Mouse (Mus musculus) hindbrain, embryonic 14.5 days (tissue): Measurements from ENCODE around the gene Hdhd3. TPM values are rescaled to one million over a fixed set of nuclear protein-coding genes. Genes with fewer than 3 reads are reported as not detected.
"Not testable (repeated sequence)": the region's sequence is repeated elsewhere in the genome, so short reads cannot be mapped to it uniquely, and the experiment has no call there.

Experiments
- ATAC-seq: fragments of 200-750 bp; cut with Nextera tagmentation; 2 replicates; pipeline ENCODE4 v1.8.0; 2017; ENCODE audit warnings: moderate number of reproducible peaks, mild to moderate bottlenecking, moderate TSS enrichment, moderate library complexity; ENCODE audit not compliant: low FRiP score
- DNase-seq: peaks from one replicate; pipeline ENCODE4 v3.0.0-alpha.2; 2015; ENCODE audit warnings: low spot score
- H3K27ac ChIP-seq: fragments of 300-500 bp; sonication (generic); 2 replicates; pipeline ENCODE4 v1.5.1; 2014; ENCODE audit warnings: mild to moderate bottlenecking, moderate library complexity
- H3K27me3 ChIP-seq: fragments of 300-500 bp; sonication (generic); 2 replicates; pipeline ENCODE4 v1.6.1; 2014; ENCODE audit warnings: mild to moderate bottlenecking, low read length, mixed read lengths; ENCODE audit not compliant: control insufficient read depth, insufficient read depth
- H3K36me3 ChIP-seq: fragments of 300-500 bp; sonication (generic); replicated peaks from 2 replicates; pipeline ENCODE4 v1.6.1; 2014; ENCODE audit not compliant: control insufficient read depth, insufficient read depth
- H3K4me1 ChIP-seq: fragments of 300-500 bp; sonication (generic); replicated peaks from 2 replicates; pipeline ENCODE4 v1.6.1; 2014; ENCODE audit warnings: antibody characterized with exemption, low read length, mixed read lengths; ENCODE audit not compliant: control insufficient read depth, insufficient read depth
- H3K4me2 ChIP-seq: fragments of 300-500 bp; sonication (generic); replicated peaks from 2 replicates; pipeline ENCODE4 v1.6.1; 2014; ENCODE audit warnings: mild to moderate bottlenecking, moderate library complexity
- H3K4me3 ChIP-seq: fragments of 300-500 bp; sonication (generic); replicated peaks from 2 replicates; pipeline ENCODE4 v1.5.1; 2014; ENCODE audit warnings: mild to moderate bottlenecking, low read length
- H3K9ac ChIP-seq: fragments of 300-500 bp; sonication (generic); 2 replicates; pipeline ENCODE4 v1.6.1; 2014
- H3K9me3 ChIP-seq: fragments of 300-500 bp; sonication (generic); 2 replicates; pipeline ENCODE4 v1.6.1; 2016; ENCODE audit warnings: low read length; ENCODE audit not compliant: control insufficient read depth
- WGBS: fragments of 180-500 bp; shearing (Covaris S2); extraction: QIAGEN DNeasy Blood & Tissue Kit; methylation state at CpG from one replicate; pipeline ENCODE4 v1.1.7; 2014; 5-methylcytosine and 5-hydroxymethylcytosine counted together
- polyA plus RNA-seq: library from polyadenylated mRNA; unstranded; fragments of >200 nt; fragmentation: Nextera tagmentation; extraction: Ambion mirVana; gene quantifications from 2 replicates; pipeline ENCODE4 v1.2.1, GENCODE M21; 2014

Gene Hdhd3
- polyA plus RNA-seq, 1 experiment from 2014 or later: 13.3 TPM

DNA sequence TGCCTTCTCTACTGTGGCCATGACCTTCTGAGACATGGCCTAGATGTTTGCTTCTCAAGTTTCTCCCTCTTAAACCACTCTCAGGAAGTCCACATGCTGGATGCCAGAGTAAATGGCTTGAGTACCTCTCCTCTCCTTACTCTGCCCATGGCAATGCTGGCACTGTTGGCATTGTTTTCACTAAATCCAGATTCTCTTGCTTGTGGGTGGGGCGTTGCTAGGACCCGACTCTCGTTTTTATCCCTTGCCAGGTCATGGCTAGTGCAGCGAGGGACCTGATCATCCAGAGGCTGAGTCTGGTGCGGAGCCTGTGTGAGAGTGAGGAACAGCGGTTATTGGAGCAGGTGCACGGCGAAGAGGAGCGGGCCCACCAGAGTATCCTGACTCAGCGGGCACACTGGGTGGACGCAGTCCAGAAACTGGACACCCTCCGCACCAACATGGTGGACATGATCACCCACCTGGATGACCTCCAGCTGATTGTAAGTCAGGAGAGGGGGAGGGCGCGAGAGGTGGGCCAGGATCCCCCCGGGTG lies 17.0 kb downstream of the Hdhd3 start:
- H3K4me1 ChIP-seq: no peaks in the 10 kb centered on the region
- WGBS: 92% methylated on average over 15 of the region's 15 CpGs
- no peaks in the 10 kb centered on the region for H3K9me3 ChIP-seq
- H3K9ac ChIP-seq: no peak overlapping the region
- H3K36me3 ChIP-seq: no peaks in the 10 kb centered on the region
- H3K4me3 ChIP-seq: no peak overlapping the region
- H3K27me3 ChIP-seq: 0 out of 2 replicates have a peak, but pooled peaks cover 5% of the 10 kb centered on the region
- ATAC-seq: no peak
- H3K4me2 ChIP-seq: no peak overlapping the region
- H3K27ac ChIP-seq: no peak overlapping the region
- no peak for DNase-seq

DNA sequence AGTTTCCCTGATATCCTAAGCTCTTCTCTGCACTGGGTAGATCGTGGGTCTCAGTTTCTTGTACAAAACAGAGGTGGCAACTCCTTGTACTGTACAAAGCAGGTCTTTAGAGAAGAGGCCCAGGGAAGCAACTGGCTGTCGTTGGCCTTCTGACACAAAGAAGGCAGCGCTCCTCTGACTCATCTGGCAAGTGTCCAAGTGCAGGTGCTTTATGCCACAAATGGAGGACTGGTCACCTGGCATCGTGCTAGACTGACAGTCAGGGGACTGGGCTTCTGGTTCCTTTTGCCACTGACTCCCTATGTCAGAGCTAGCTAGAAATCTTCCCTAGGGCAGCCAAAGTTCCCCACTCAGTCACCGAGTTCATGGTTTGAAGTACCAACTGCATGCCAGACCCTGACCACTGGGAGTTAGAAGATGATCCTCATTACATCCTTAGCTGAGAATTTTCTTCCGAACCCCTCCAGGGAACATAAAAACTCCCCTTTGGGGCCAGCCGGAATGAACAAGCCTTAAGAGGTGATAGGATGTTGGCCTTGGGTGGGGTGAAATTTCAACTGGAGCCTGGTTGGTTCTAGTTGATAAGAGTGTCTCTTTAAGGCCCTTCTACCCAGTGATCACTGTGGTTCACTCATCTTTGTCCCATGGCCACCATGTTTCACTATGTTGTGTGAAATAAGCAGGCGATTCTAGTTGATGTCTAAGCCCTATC lies 17.7 kb downstream of the Hdhd3 start:
- no peaks in the 10 kb centered on the region for H3K9me3 ChIP-seq
- H3K4me1 ChIP-seq: no peaks in the 10 kb centered on the region
- H3K4me2 ChIP-seq: no peak overlapping the region
- no peak overlapping the region for H3K4me3 ChIP-seq
- no peak overlapping the region for H3K9ac ChIP-seq
- 0 out of 2 replicates have a peak, but pooled peaks cover 5% of the 10 kb centered on the region for H3K27me3 ChIP-seq
- no peaks in the 10 kb centered on the region for H3K36me3 ChIP-seq
- no peak for ATAC-seq
- H3K27ac ChIP-seq: no peak overlapping the region
- WGBS: 89% methylated on average over 8 of the region's 8 CpGs
- DNase-seq: no peak

DNA sequence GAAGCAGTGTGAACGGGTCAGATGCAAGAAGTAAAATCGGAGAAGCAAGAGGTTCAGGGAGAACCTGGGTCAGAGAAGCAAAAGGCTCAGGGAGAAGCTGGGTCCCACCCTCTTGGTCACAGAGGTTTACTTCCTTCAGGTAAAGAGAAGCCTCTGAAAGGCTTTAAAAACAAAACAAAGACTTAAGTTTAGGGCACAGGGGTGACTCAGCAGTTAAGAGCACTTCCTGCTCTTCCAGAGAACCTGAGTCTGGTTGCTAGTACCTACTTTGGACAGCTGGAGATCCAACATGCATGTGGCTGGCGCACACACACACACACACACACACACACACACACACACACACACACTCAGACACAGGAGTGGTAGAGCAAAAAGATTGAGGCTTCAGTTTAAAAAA lies 18.3 kb downstream of the Hdhd3 start:
- Histone ChIP-seq H3K27me3 (peaks cover 9% of the 10 kb centered on the region; the same call in 1 of the 2 replicates), H3K4me3 (no peak overlapping the region), H3K4me1 (0 out of 2 replicates have a peak, but pooled peaks cover 3% of the 10 kb centered on the region), H3K4me2 (no peak overlapping the region), H3K9me3 (no peaks in the 10 kb centered on the region), H3K36me3 (no peaks in the 10 kb centered on the region), H3K27ac (no peak overlapping the region), H3K9ac (no peak overlapping the region)
- DNase-seq: no peak
- WGBS: 85% methylated on average over 3 of the region's 3 CpGs
- ATAC-seq: no peak

DNA sequence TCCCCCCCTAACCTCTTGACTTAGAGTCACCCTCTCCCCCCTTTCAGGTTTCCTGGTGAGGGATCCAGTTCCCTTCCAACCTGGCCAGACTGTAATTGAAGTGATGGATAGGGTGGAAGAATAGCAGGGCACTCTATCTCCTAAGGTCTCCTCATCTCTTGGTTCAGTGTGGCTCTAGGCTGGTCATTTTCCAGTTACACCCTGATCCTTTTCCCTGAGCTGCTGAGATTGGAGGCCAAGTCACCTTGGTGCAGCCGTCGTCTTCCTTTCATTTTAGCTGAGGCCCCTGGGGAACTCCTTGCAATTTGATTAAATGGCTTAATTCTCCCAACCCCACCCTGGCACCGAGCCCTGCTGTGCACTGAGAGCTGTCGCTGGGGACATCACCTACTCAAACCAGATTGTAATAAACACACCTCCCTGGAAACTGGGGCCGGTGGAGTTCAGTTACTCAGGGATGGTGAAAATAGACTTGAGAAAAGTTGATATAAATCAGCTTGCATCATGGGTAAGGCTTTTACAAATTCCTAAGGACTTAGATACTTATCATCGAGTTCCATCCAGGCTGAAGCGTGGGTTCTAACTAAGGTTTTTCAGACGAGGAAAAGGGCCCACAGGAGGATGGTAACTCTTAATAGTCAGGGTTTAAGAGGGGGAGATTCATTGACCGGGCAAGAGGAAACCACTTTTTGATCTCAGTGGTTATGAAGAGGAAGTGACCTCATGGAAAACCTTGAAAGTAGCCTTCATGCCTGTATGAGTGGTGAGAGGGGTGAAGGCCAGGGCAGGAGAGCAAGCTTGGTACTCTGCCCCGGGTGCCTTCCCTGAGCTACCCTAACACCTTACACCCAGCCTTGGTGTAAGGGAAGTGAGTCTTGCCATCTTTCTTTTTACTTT lies 22.3 kb downstream of the Hdhd3 start:
- Histone ChIP-seq H3K27ac (no peak overlapping the region), H3K4me1 (0 out of 2 replicates have a peak, but pooled peaks cover 9% of the 10 kb centered on the region), H3K4me3 (no peak overlapping the region), H3K9me3 (no peaks in the 10 kb centered on the region), H3K4me2 (no peak overlapping the region), H3K27me3 (peaks cover 33% of the 10 kb centered on the region), H3K36me3 (no peaks in the 10 kb centered on the region), H3K9ac (no peak overlapping the region)
- 49% methylated on average over 10 of the region's 10 CpGs for WGBS
- DNase-seq: no peak
- ATAC-seq: 0 out of 2 replicates have a peak, but pooled peaks have one; percentile 10

DNA sequence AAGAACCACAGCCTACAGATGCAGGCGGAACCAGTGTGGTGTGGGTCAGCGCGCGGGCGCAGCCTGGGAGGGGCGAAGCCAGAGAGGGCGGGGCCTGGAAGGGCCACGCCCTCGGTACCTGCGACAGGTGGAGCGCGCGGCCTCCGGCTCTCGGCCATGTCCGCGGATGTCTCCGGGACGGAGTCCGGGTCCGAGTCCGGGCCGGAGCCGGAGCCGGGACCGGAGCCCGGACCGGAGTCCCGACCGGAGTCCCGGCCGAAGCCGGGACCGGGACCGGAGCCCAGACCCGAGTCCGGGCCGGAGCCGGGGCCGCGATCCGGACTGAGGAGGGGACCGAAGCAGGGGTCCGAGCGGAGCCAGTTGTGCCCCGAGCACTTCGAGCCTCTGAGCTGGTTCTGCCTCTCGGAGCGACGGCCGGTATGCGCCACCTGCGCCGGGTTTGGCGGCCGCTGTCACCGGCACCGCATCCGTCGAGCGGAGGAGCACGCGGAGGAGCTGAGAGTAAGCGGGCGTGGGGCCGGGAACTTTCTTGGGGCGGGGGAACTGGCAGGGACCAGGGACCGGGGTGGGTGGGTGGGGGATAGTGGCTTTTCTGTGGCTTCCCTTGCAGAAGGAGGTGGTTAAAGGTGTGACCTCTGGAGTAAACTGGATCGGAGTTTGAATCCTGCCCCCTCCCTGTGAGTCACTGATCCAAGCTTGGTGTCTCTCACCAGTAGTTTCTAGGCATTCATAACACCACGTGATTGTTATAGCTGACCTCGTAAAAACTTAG lies 23.1 kb downstream of the Hdhd3 start, which contains the start of gene Bspry:
TSS of gene Bspry (plus strand) at position 117 of the 772 bp plus-strand sequence.
- WGBS: 2% methylated on average over 68 of the region's 71 CpGs
- H3K36me3 ChIP-seq: no peaks in the 10 kb centered on the region
- no peak within 1 kb of the TSS for H3K9ac ChIP-seq
- ATAC-seq (peak; percentile 81; the same call in 1 of the 2 replicates), DNase-seq (no peak)
- peak within 1 kb of the TSS; percentile 60 for H3K4me2 ChIP-seq
- no peaks in the 10 kb centered on the region for H3K9me3 ChIP-seq
- peak within 1 kb of the TSS; percentile 36 for H3K4me3 ChIP-seq
- H3K27me3 ChIP-seq: peaks cover 33% of the 10 kb centered on the region
- H3K4me1 ChIP-seq: 0 out of 2 replicates have a peak, but pooled peaks cover 9% of the 10 kb centered on the region
- H3K27ac ChIP-seq: no peak within 1 kb of the TSS

DNA sequence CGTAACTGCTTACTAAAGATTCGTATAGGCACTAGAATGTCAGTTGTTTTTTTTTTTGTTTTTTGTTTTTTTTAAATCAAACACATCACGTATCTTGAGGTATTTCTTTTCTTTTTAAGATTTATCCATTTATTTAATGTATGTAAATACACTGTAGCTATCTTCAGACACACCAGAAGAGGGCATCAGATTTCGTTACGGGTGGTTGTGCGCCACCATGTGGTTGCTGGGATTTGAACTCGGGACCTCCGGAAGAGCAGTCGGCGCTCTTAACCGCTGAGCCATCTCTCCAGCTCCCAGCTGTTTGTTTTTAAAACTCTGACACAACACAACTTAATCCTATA lies 23.7 kb downstream of the Hdhd3 start:
- H3K4me1 ChIP-seq, H3K9me3 ChIP-seq, H3K27ac ChIP-seq, H3K9ac ChIP-seq, DNase-seq, ATAC-seq, H3K36me3 ChIP-seq: not testable (repeated sequence)
- H3K4me3 ChIP-seq: peak overlapping the region; percentile 36
- 14% methylated on average over 11 of the region's 11 CpGs for WGBS
- peak overlapping the region; percentile 60 for H3K4me2 ChIP-seq
- H3K27me3 ChIP-seq: peaks cover 33% of the 10 kb centered on the region

DNA sequence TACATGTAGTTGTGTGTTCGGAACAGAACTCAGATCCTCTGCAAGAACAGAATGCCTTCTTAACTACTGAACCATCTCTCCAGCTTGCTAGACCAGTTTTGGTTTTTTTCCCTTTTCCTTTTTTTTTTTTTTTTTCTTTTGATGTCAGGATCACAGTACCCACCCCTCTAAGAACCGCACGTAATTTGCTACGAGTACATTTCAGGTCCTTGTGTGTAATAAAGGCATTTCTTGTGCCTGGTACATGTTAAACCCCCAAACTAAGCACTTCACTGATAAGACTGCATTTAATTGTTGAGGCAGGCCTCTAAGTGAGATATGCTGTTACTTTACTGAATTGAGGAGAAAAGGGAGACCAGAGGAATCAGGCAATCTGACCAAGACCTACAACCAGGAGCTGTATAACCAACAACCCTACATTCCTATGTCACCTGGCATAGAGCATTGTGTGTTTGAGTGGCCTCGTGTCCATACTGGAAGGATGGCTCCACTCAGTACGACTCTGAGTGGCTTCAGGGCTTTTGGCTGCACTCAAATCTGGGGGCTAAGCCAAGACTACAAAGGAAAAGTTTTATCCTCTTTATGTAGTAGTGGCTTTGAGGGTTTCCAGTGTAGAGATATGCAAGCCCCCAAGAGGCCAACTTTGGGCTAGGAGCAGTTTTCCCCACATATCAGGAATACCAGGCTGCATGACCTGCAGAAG lies 25.6 kb downstream of the Hdhd3 start:
- Histone ChIP-seq H3K27ac (no peak overlapping the region), H3K4me2 (no peak overlapping the region), H3K27me3 (peaks cover 33% of the 10 kb centered on the region), H3K9me3 (no peaks in the 10 kb centered on the region), H3K9ac (no peak overlapping the region), H3K4me1 (0 out of 2 replicates have a peak, but pooled peaks cover 9% of the 10 kb centered on the region), H3K36me3 (no peaks in the 10 kb centered on the region), H3K4me3 (no peak overlapping the region)
- no peak for ATAC-seq
- 91% methylated on average over 6 of the region's 6 CpGs for WGBS
- no peak for DNase-seq

DNA sequence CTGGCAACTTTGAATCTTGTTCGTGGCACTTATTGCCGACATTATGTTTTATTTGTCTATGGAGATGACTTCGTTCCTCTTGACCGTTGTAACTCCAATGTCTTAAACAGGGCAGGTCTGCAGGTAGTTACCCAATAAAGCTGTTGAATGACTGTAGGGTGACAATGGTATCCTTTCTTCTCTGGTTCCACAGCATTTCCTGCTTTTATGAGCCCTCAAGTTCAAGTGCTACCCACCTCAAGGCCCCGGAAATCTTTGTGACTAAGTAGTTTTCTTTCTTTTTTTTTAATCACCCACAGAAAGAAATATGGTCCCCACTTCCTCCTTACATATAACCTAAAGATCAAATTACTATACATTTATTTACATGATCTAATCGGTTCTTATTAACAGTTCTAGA lies 27.5 kb downstream of the Hdhd3 start:
- Histone ChIP-seq H3K9me3 (no peaks in the 10 kb centered on the region), H3K27me3 (peaks cover 28% of the 10 kb centered on the region), H3K9ac (no peak overlapping the region), H3K4me3 (no peak overlapping the region), H3K4me2 (no peak overlapping the region), H3K4me1 (0 out of 2 replicates have a peak, but pooled peaks cover 9% of the 10 kb centered on the region), H3K27ac (no peak overlapping the region), H3K36me3 (no peaks in the 10 kb centered on the region)
- ATAC-seq: no peak
- WGBS: 94% methylated on average over 6 of the region's 6 CpGs
- DNase-seq: no peak
